Mouse (Mus musculus): Measurements from ENCODE around the gene Lamc1. TPM values are rescaled to one million over a fixed set of nuclear protein-coding genes. Genes with fewer than 3 reads are reported as not detected.

The Lamc1 gene
- polyA plus RNA-seq, 1 experiment from 2014 or later, result 27.7 TPM

DNA sequence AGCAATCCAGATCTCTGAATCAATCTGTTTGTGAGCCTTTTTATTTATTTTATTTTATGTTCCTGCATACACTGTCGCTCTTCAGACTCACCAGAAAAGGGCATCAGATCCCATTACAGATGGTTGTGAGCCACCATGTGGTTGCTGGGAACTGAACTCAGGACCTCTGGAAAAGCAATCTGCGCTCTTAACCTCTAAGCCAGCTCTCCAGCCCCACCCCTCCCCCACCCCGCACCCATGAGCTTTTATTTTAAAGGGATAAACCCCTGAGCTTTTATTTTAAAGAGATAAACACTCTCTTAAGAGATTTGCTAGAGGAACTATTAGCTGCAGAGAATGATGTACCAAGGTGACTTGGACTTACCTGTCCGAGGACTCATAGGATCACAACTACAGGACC lies 5.5 kb downstream of the Lamc1 start:
- Histone ChIP-seq H3K27ac (replicated peaks) (no peak overlapping the region), H3K4me2 (no peak overlapping the region), H3K36me3 (no peaks in the 10 kb centered on the region; the same call in 1 of the 2 replicates), H3K9ac (no peak overlapping the region), H3K4me1 (replicated peaks) (peaks cover 32% of the 10 kb centered on the region), H3K4me3 (no peak overlapping the region), H3K9me3 (no peaks in the 10 kb centered on the region), H3K27me3 (no peaks in the 10 kb centered on the region)
- 92% methylated on average over 4 of the region's 4 CpGs for WGBS
- no peak for ATAC-seq (ENCODE audit: low read depth)

DNA sequence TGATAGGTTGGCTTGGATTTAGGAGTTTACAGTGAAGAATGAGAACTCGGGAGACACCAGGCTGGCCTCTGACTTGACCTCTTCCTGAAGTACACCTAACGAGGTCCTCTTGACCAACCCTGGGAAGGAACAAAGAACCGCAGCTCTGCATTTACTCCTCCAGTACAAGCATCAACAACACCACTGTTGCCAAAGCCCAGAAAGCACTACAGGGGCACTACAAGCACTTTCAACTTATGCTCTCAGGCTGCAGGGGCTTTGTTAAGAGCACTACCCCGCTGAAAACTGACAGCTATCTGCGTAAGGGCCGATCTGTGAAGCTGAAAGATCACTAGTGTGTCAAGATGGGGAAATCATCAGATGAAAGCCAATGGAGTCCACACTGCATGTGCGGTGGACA lies 6.4 kb downstream of the Lamc1 start:
- Histone ChIP-seq H3K9me3 (no peaks in the 10 kb centered on the region), H3K36me3 (no peaks in the 10 kb centered on the region; the same call in 1 of the 2 replicates), H3K4me3 (no peak overlapping the region), H3K4me1 (replicated peaks) (peaks cover 30% of the 10 kb centered on the region), H3K4me2 (no peak overlapping the region), H3K9ac (no peak overlapping the region), H3K27me3 (no peaks in the 10 kb centered on the region), H3K27ac (replicated peaks) (no peak overlapping the region)
- no peak for ATAC-seq (ENCODE audit: low read depth)
- WGBS, result 85% methylated on average over 7 of the region's 7 CpGs

DNA sequence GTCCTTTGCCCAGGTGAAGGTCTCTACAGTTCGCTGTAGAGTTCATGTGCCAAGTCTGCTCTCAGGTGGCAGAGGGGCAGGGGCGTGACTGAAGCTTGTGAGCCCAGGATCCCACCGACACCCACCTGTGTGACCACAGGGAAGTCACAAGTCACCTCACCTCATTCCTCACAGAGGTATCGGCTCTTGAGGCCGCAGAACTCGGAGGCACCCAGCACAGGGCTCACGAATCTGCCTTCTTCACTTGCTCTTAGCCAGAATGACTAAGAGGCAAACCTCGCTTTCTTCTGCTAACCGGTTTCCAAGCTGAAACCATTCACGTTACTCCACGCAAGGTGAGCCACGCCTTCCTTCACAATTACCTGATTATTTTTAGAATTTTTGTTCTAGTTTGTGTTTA lies 11.2 kb downstream of the Lamc1 start:
- Histone ChIP-seq H3K4me1 (replicated peaks) (peaks cover 35% of the 10 kb centered on the region), H3K9ac (no peak overlapping the region), H3K4me3 (no peak overlapping the region), H3K9me3 (no peaks in the 10 kb centered on the region), H3K27me3 (no peaks in the 10 kb centered on the region), H3K36me3 (peaks cover 5% of the 10 kb centered on the region; the same call in 1 of the 2 replicates), H3K4me2 (no peak overlapping the region), H3K27ac (replicated peaks) (no peak overlapping the region)
- no peak for ATAC-seq (ENCODE audit: low read depth)
- 89% methylated on average over 12 of the region's 12 CpGs for WGBS

DNA sequence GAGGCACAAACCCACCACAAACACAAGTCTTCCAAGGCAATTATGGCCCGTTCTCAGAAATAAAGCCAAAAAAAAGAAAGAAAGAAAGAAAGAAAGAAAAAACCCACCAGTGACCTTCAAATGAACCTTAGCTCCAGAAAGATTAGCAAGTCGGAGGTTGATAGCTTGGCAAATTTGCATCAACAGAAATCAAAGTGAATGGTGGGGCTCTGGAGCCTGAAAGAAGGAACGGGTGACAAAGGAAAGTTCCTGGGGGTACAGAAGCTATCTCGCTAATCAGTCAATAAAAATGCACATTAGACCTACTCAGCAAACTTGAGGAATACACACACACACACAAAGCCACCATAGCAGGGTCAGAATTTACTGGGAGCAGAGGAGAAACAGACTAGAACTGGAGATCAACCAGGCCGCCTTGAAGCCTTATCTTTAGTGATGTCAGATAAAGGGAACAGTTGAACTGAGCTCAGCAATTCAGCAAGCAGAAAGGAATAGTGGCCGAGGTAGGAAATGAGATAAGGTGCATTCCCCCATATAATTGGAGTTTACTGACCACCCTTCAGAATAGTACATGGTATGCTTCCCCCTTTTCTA lies 11.9 kb downstream of the Lamc1 start:
- peaks cover 5% of the 10 kb centered on the region; the same call in 1 of the 2 replicates for H3K36me3 ChIP-seq
- 27% methylated on average over 6 of the region's 6 CpGs for WGBS

DNA sequence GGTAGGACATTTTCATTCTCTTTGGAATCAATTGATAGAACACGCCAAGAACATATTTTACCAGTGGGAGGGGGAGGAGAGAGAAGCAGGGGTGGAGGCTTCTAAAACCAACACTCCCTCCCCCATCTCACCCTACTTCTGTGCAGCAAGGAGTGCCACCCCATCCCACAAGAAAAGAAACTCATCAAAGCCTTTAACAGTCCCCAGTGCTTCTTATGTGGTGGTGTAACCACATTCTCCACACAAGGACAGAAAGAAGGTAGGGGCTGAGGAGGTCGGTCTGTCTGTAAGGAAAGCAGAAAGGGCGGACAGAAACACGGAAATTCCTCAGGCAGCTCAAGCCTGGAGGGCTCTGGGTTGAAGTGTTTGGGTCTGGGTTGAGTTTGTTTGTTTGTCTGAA lies 12.5 kb downstream of the Lamc1 start:
- H3K27me3 ChIP-seq, result no peaks in the 10 kb centered on the region
- WGBS, result 66% methylated on average over 4 of the region's 4 CpGs
- no peak overlapping the region for H3K27ac ChIP-seq (replicated peaks)
- H3K4me2 ChIP-seq, result no peak overlapping the region
- H3K36me3 ChIP-seq, result peaks cover 5% of the 10 kb centered on the region; the same call in 1 of the 2 replicates
- no peak overlapping the region for H3K9ac ChIP-seq
- no peak for ATAC-seq (ENCODE audit: low read depth)
- H3K9me3 ChIP-seq, result no peaks in the 10 kb centered on the region
- peaks cover 47% of the 10 kb centered on the region for H3K4me1 ChIP-seq (replicated peaks)
- no peak overlapping the region for H3K4me3 ChIP-seq

More for the DNA sequence above, 11.9 kb downstream of the Lamc1 start:
- peaks cover 42% of the 10 kb centered on the region for H3K4me1 ChIP-seq (replicated peaks)
- H3K27me3 ChIP-seq, result no peaks in the 10 kb centered on the region
- no peak overlapping the region for H3K27ac ChIP-seq (replicated peaks)
- no peak overlapping the region for H3K4me3 ChIP-seq
- no peak for ATAC-seq (ENCODE audit: low read depth)
- H3K9me3 ChIP-seq, result no peaks in the 10 kb centered on the region
- no peak overlapping the region for H3K9ac ChIP-seq
- no peak overlapping the region for H3K4me2 ChIP-seq

DNA sequence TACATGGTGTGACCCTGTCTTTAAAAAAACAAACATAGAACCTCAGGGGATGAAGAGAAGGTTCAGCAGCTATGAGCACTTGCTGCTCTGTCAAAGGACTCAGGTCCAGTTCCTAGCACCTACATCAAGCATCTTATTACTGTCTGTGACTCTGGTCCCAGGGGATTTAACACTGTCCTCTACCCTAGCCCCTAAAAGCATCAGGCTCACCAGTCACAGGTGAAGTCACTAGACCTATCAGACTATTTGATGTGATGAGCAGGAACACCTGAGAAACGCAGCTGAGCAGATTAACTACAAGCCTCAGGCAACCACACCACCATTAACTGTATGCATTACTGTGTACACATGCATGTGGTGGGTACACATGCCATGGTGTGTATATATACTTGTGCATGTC lies 13.8 kb downstream of the Lamc1 start:
- Histone ChIP-seq H3K4me2 (no peak overlapping the region), H3K27ac (replicated peaks) (no peak overlapping the region), H3K9me3 (no peaks in the 10 kb centered on the region), H3K4me3 (no peak overlapping the region), H3K9ac (no peak overlapping the region), H3K36me3 (0 out of 2 replicates have a peak, but pooled peaks cover 5% of the 10 kb centered on the region), H3K4me1 (replicated peaks) (peaks cover 47% of the 10 kb centered on the region), H3K27me3 (no peaks in the 10 kb centered on the region)
- WGBS, result 97% methylated on average over 1 of the region's 1 CpGs
- ATAC-seq (ENCODE audit: low read depth), result no peak

DNA sequence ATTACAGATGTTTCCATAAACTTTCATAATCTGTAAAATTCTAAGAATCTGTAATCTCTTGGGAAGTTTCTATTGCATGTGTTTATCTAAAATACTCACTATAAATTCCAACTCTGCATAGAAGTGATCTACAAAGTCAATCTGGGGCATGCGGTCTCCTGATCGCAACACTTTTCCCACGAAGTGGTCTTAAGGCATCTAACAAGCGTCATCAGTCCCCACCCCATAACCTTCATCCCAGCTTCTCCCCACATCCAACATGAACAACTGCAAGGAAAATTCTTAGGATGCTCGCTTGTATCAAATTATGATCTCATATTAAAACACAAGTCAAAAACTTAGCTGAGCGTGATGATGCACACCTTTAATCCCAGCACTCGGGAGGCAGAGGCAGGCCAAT lies 14.3 kb downstream of the Lamc1 start:
- H3K9me3 ChIP-seq, result no peaks in the 10 kb centered on the region
- no peaks in the 10 kb centered on the region for H3K27me3 ChIP-seq
- H3K36me3 ChIP-seq, result 0 out of 2 replicates have a peak, but pooled peaks cover 5% of the 10 kb centered on the region
- no peak for ATAC-seq (ENCODE audit: low read depth)
- 93% methylated on average over 7 of the region's 7 CpGs for WGBS
- H3K4me3 ChIP-seq, result no peak overlapping the region
- H3K4me2 ChIP-seq, result no peak overlapping the region
- H3K4me1 ChIP-seq (replicated peaks), result peaks cover 47% of the 10 kb centered on the region
- H3K27ac ChIP-seq (replicated peaks), result no peak overlapping the region
- no peak overlapping the region for H3K9ac ChIP-seq

DNA sequence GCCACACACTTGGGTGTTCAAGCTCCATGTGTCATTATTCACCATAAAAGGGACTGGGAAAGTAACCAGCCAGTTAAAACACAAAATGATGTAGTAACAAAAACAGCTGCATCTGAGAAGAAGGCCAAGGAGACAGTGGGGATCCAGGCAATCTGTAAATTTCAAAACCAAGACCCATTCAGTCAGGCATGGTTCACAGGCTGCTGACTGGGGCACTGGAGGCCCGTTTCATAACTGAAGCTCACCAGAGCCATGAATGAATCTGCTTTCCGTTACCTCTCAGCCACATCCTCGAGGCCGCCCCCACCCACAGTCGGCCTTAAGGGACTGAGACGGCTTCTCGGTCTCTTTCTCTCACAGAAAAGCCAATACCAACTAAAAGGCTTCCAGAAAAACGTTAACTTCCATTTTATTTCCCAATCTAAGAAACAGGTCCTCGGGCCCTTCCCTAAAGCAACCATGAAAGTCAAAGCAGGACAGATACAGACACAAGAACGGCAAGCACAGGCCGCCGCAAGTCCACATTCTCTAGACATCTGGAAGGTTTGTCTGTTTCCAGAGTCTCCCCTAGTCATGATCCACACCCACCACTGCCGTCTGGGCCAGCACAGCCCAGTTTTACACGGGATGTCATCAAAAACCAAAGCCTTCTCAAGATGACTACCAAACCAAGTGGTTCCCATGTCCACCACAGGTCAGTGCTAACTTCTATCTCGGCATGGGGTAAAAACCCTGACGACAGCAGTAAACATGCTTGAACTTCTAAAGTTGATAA lies 14.9 kb downstream of the Lamc1 start:
- Histone ChIP-seq H3K27ac (replicated peaks) (peak overlapping the region; percentile 29), H3K27me3 (no peaks in the 10 kb centered on the region), H3K4me1 (replicated peaks) (peaks cover 47% of the 10 kb centered on the region), H3K36me3 (0 out of 2 replicates have a peak, but pooled peaks cover 5% of the 10 kb centered on the region), H3K9ac (no peak overlapping the region), H3K4me3 (no peak overlapping the region), H3K9me3 (no peaks in the 10 kb centered on the region), H3K4me2 (no peak overlapping the region)
- 68% methylated on average over 16 of the region's 16 CpGs for WGBS
- no peak for ATAC-seq (ENCODE audit: low read depth)

DNA sequence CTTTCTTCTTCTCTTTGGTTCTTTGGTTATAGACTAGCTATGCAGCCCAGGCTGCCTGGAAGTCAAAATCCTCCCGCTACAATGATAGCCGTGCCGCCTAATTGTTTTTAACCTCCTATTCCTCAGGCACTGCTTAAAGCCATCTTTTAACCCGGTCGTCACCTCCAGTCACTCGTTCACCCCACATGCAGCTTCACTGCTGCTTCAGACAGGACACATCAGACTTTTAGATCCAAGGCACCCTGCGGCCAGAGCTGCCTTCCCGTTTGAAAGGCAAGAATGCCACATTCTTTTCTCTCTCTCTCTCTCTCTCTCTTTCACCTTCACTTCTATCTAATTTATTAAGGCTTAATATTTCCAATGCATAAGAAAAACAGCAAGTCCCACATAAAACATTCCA lies 15.6 kb downstream of the Lamc1 start:
- H3K4me3 ChIP-seq, result no peak overlapping the region
- peaks cover 45% of the 10 kb centered on the region for H3K4me1 ChIP-seq (replicated peaks)
- no peak for ATAC-seq (ENCODE audit: low read depth)
- H3K9ac ChIP-seq, result no peak overlapping the region
- peak overlapping the region; percentile 29; the same call in 1 of the 2 replicates for H3K27ac ChIP-seq (replicated peaks)
- no peaks in the 10 kb centered on the region for H3K9me3 ChIP-seq
- H3K36me3 ChIP-seq, result 0 out of 2 replicates have a peak, but pooled peaks cover 5% of the 10 kb centered on the region
- no peak overlapping the region for H3K4me2 ChIP-seq
- WGBS, result 52% methylated on average over 8 of the region's 8 CpGs
- no peaks in the 10 kb centered on the region for H3K27me3 ChIP-seq

DNA sequence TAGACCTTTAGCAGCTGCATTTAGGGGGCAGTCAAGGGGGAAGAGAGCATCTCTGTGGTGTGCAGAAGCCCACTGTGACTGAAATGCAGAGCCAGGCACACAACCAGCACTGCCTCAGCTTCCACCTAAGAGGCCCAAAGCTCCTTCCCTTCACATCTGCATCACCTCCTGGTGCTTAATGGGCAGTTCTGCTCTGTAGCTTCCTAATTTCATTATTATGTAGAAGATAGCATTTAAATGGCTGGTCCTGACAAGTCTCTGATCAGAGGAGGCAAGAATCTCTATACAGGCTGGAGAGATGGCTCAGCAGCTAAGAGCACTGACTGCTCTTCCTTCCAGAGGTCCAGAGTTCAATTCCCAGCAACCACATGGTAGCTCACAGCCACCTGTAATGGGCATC lies 16.3 kb downstream of the Lamc1 start:
- H3K9me3 ChIP-seq, result no peaks in the 10 kb centered on the region
- H3K4me1 ChIP-seq (replicated peaks), result peaks cover 41% of the 10 kb centered on the region
- H3K4me2 ChIP-seq, result no peak overlapping the region
- H3K27ac ChIP-seq (replicated peaks), result no peak overlapping the region; the same call in 1 of the 2 replicates
- no peak overlapping the region for H3K4me3 ChIP-seq
- H3K36me3 ChIP-seq, result 0 out of 2 replicates have a peak, but pooled peaks cover 5% of the 10 kb centered on the region
- H3K9ac ChIP-seq, result no peak overlapping the region
- peak; percentile 32; the same call in 1 of the 2 replicates for ATAC-seq (ENCODE audit: low read depth)
- no peaks in the 10 kb centered on the region for H3K27me3 ChIP-seq

DNA sequence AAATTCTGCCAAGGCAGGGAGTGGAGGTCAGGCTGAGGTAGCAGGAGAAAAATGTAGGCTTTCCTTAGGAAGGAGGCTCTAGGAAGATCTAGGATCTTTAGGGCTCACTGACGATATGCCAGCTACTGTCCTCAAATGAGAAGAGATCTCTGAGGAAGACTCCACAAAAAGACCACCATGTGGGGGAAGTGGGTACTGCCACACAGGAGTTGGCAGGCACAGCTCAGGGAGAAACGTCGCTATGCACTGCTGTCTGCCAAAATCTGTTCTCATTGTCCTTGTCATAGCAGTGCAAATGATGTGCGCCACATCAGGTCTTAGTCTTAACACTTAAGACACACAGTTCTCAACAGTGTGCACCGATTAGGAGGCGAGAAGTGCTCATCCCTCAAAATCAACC lies 17.5 kb downstream of the Lamc1 start:
- H3K4me2 ChIP-seq, result no peak overlapping the region
- H3K4me3 ChIP-seq, result no peak overlapping the region
- H3K27ac ChIP-seq (replicated peaks), result no peak overlapping the region
- H3K36me3 ChIP-seq, result 0 out of 2 replicates have a peak, but pooled peaks cover 5% of the 10 kb centered on the region
- no peaks in the 10 kb centered on the region for H3K27me3 ChIP-seq
- 95% methylated on average over 6 of the region's 6 CpGs for whole genome bisulfite sequencing
- H3K9me3 ChIP-seq, result no peaks in the 10 kb centered on the region
- H3K9ac ChIP-seq, result no peak overlapping the region
- H3K4me1 ChIP-seq (replicated peaks), result peaks cover 33% of the 10 kb centered on the region
- ATAC-seq (ENCODE audit: low read depth), result no peak

DNA sequence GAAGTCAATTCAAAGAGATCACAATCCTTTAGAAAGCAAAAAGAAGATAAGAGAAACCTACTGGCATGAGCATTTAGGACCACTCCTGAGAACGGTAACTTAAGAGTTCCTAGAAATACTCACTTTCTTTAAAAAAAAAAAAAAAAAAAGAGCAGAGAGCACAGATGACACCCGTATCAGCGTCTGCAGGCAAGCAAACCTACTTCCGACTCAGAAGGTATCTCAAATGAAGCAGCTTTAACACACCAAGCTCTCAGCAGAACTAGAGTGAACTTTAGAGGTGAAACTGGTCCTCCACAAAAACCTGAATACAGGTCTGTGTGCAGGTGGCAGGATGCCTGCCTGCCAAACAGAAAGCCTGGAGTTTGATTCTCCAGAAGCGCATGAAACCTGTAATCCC lies 19.6 kb downstream of the Lamc1 start:
- ATAC-seq (ENCODE audit: low read depth), result no peak
- Histone ChIP-seq H3K4me2 (no peak overlapping the region), H3K4me3 (no peak overlapping the region), H3K27ac (replicated peaks) (no peak overlapping the region), H3K27me3 (no peaks in the 10 kb centered on the region), H3K36me3 (no peaks in the 10 kb centered on the region), H3K9me3 (no peaks in the 10 kb centered on the region), H3K9ac (no peak overlapping the region), H3K4me1 (replicated peaks) (peaks cover 44% of the 10 kb centered on the region)
- WGBS, result 93% methylated on average over 5 of the region's 5 CpGs

Measured in neural tube, embryonic 13.5 days (tissue).